Mouse (Mus musculus): ENCODE results near the gene Pde4d.

DNA sequence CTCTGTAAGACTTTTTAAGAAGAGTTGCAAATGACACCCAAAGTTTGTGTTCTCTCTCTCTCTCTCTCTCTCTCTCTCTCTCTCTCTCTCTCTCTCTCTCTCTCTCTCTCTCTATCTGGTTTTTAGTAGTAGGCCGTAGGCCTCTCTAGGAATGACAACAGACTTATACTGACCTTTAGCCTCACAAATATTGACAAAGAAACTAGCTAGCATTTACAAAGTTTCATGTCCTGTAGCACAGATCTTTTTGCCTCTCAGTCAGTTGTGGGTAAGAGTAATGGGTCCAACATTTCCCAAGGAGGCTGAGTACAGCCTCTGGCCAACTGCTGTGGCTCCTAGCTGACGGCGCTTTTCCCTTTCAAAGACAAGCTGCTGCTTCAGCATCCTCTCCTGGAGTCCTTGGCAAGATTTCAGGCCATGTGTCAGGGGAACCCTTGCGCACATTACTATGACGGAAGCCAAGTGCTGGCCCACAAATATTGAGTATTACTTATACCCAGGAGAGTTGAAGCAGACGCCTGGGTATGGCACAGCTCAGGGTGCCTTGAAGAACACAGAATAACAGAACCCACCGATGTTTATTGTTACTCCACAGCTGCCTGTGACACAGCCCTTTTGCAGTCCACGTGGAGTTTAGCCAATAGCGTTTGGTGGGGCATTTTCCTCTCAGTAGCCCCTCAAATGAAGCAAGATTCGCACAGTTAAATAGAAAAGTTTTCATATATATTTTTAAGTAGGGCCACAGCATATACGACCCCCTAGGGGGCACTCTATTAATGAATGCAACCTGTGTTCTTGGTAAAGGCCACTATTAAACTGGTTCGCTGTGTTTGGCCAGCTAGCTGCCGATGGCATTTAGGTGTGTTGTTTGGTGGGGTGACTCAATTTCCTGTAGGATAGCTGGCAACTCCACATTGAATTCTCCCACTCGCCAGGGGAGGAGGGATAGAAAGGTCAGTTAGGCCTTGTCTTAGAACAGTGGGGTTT is 1450.0 kb downstream of the Pde4d start:
- TF ChIP-seq CTCF (IDR thresholded peaks at IDR 0.05; ENCODE audit: low read depth) (peak; percentile 36), EP300 (optimal IDR thresholded peaks at IDR 0.05) (no peak)

Data from stomach, postnatal 0 days (tissue).